Mouse (Mus musculus) C2C12 (cell line): ENCODE results near the gene Arhgdib.

ENCODE experiments used
- CEBPB ChIP-seq: IDR thresholded peaks from one replicate; pipeline ENCODE4 v1.6.1; 2011; ENCODE audit warnings: low read depth, mild to moderate bottlenecking, control low read depth, moderate library complexity
- CTCF ChIP-seq: IDR thresholded peaks from one replicate; pipeline ENCODE4 v1.5.1; 2011; ENCODE audit not compliant: control insufficient read depth, insufficient read depth, insufficient read length
- MAX ChIP-seq: IDR thresholded peaks from one replicate; pipeline ENCODE4 v1.6.1; 2011; ENCODE audit warnings: mild to moderate bottlenecking, control low read depth
- MYOG ChIP-seq: IDR thresholded peaks from one replicate; pipeline ENCODE4 v1.6.1; 2011; ENCODE audit not compliant: control insufficient read depth, insufficient read length; ENCODE audit errors: extremely low read depth
- USF1 ChIP-seq: IDR thresholded peaks from one replicate; pipeline ENCODE4 v1.6.1; 2011; ENCODE audit warnings: low read depth, mild to moderate bottlenecking, control low read depth, moderate library complexity

- no peak for TF ChIP-seq CTCF
- TF ChIP-seq CEBPB = no peak
- no peak for TF ChIP-seq MAX
- no peak for TF ChIP-seq USF1
- no peak for TF ChIP-seq MYOG
Measured at GRCm38 (mm10) chr6:136946943-136947342, 5.2 kb upstream of the Arhgdib start.
